17 mouse cellular contexts compared by ENCODE assay signal in the genomic region with DNA sequence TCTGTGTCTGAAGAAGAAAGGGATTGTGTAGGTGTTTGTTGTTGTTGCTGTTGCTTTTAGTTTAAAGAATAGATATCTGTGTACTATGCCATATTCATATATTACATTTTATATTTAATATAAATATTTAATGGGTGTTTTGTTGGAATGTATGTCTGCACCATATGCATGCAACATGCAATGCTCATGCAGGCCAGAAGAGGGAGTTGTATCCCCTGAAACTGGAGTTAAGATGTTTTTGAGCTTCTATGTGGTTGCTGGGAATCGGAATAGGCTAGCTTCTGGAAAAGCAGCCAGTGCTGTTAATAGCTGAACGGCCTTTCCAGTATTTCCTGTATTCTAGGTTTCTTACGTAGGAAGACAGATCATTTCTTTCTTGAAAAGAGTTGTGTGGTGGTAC. TPM values are rescaled to one million over a fixed set of nuclear protein-coding genes. Genes with fewer than 3 reads are reported as not detected.
A peak's percentile ranks its signal among the peaks of the same experiment; 100 is the strongest.
DNase-seq lines count a peak whose midpoint lies in the region; ATAC-seq and TF ChIP-seq lines count a peak whose summit lies in the region.
"Had no signal": no experiment of that assay in that cellular context is flagged by ENCODE, and none has a peak within 500 bp of the region (broad histone marks: within the 10 kb centered on the region; RNA-seq: fewer than 3 reads in every experiment).

No protein-coding gene starts in this region.

- no peak for DNase-seq in gastrocnemius, adult 2 months
- DNase-seq in gastrocnemius, postnatal 25 days, result no peak
- no peak for DNase-seq in left cerebral cortex, adult 2 months (ENCODE audit: extremely low spot score in 1 of 2, low spot score in 2 of 2)
- DNase-seq in left cerebral cortex, postnatal 36 days (ENCODE audit: low spot score in 2 of 2), result no peak
- peak; percentile 7 for DNase-seq in A20 (ENCODE audit: low read depth, low spot score)
- DNase-seq in R1 (ENCODE audit: low read depth, low spot score), result peak; percentile 59
- DNase-seq in frontal cortex, postnatal 14 days (ENCODE audit: low spot score in 2 of 2), result no peak
- DNase-seq: cerebellum, adult 9-11 months; kidney, adult 11 months; right cerebral cortex, adult 18-20 months had no signal

- H3K4me3 ChIP-seq in gastrocnemius, adult 2 months, result no peak overlapping the region
- H3K4me3 ChIP-seq in left cerebral cortex, adult 2 months, result no peak overlapping the region
- H3K4me3 ChIP-seq: forebrain, embryonic 12.5 days; hindbrain, embryonic 12.5 days; limb, embryonic 15.5 days; megakaryocyte, embryonic 14.5 days; stomach, embryonic 15.5 days had no signal

- intact Hi-C loops in gastrocnemius, adult 2 months (cut with DNase I), result no loop called here
- intact Hi-C loops in left cerebral cortex, adult 2 months (cut with DNase I), result no loop called here
- intact Hi-C loops in left cerebral cortex, postnatal 36 days (cut with DNase I), result no loop called here

- H3K27ac ChIP-seq in gastrocnemius, adult 2 months, result no peak overlapping the region
- H3K27ac ChIP-seq in left cerebral cortex, adult 2 months, result no peak overlapping the region
- H3K27ac ChIP-seq: forebrain, embryonic 12.5 days; hindbrain, embryonic 12.5 days; limb, embryonic 15.5 days; stomach, embryonic 15.5 days had no signal

- no peak for ATAC-seq in activated CD4-positive, CD25-positive, alpha-beta regulatory T cell, adult 4 months
- ATAC-seq: midbrain, embryonic 16.5 days had no signal

- TF ChIP-seq CTCF in gastrocnemius, adult 2 months (IDR thresholded peaks at IDR 0.05), result peak; percentile 52
- peak; percentile 41 for TF ChIP-seq CTCF in left cerebral cortex, adult 2 months (IDR thresholded peaks at IDR 0.05)

RNA-seq across cellular contexts. Expression of a gene that starts 28.3 kb away (rescaled TPM):
- 10 to 100 TPM; 35.5 to 54.4 TPM for total RNA-seq in gastrocnemius, adult 2 months (2021)
- 10 to 100 TPM; 28.6 to 36.4 TPM for total RNA-seq in gastrocnemius, postnatal 25 days (2021)
- 10 to 100 TPM; 57.5 to 57.7 TPM for total RNA-seq in left cerebral cortex, adult 2 months (2021)
- total RNA-seq in left cerebral cortex, postnatal 36 days (2021), result 10 to 100 TPM; 46.4 to 64.5 TPM
- polyA plus RNA-seq in activated CD4-positive, CD25-positive, alpha-beta regulatory T cell, adult 4 months (2017; shearing (Covaris generic)), result 1 to 10 TPM; 5.6 to 7.4 TPM

Comparison
In these comparisons a context has a peak if more than half of its experiments do, and no peak if none do; other contexts are left out.
1. DNase-seq: peak in A20 (single experiment) and R1 (single experiment); none in gastrocnemius, adult 2 months (single experiment), gastrocnemius, postnatal 25 days (single experiment), left cerebral cortex, adult 2 months (0 of 2), left cerebral cortex, postnatal 36 days (0 of 2) and frontal cortex, postnatal 14 days (0 of 2).